Mouse (Mus musculus) midbrain, embryonic 10.5 days (tissue): ENCODE measurements around the gene Apeh. TPM values are rescaled to one million over a fixed set of nuclear protein-coding genes. Genes with fewer than 3 reads are reported as not detected.

Experiments
- DNase-seq: peaks from one replicate; pipeline ENCODE4 v3.0.0-alpha.2; 2017; ENCODE audit warnings: low spot score
- H3K27ac ChIP-seq: fragments of 300-500 bp; sonication (generic); replicated peaks from 2 replicates; pipeline ENCODE4 v1.5.1; 2016; ENCODE audit warnings: mild to moderate bottlenecking
- H3K27me3 ChIP-seq: fragments of 300-500 bp; sonication (generic); 2 replicates; pipeline ENCODE4 v1.6.1; 2016; ENCODE audit warnings: low read depth, mild to moderate bottlenecking; ENCODE audit not compliant: poor library complexity, severe bottlenecking
- H3K36me3 ChIP-seq: fragments of 300-500 bp; sonication (generic); 2 replicates; pipeline ENCODE4 v1.6.1; 2016; ENCODE audit warnings: mild to moderate bottlenecking, moderate library complexity
- H3K4me1 ChIP-seq: fragments of 300-500 bp; sonication (generic); 2 replicates; pipeline ENCODE4 v1.6.1; 2016
- H3K4me3 ChIP-seq: fragments of 300-500 bp; sonication (generic); 2 replicates; pipeline ENCODE4 v1.5.1; 2016; ENCODE audit warnings: mild to moderate bottlenecking, moderate library complexity
- H3K9me3 ChIP-seq: fragments of 300-500 bp; sonication (generic); replicated peaks from 2 replicates; pipeline ENCODE4 v1.6.1; 2016; ENCODE audit warnings: mild to moderate bottlenecking
- WGBS: fragments of 180-500 bp; shearing (Covaris S2); methylation state at CpG from one replicate; pipeline ENCODE4 v1.1.7; 2016; 5-methylcytosine and 5-hydroxymethylcytosine counted together
- polyA plus RNA-seq: library from polyadenylated mRNA; unstranded; fragments of >200 nt; fragmentation: Nextera tagmentation; extraction: Ambion mirVana; gene quantifications from 2 replicates; pipeline ENCODE4 v1.2.1, GENCODE M21; 2016

Gene Apeh
- polyA plus RNA-seq, 1 experiment from 2014 or later: 71.2 TPM

- no peak for DNase-seq
- Histone ChIP-seq H3K4me3 (peak overlapping the region; percentile 75), H3K27ac (peak overlapping the region; percentile 87), H3K36me3 (peaks cover 44% of the 10 kb centered on the region), H3K4me1 (peaks cover 42% of the 10 kb centered on the region), H3K27me3 (no peaks in the 10 kb centered on the region), H3K9me3 (no peaks in the 10 kb centered on the region)
- WGBS: 72% methylated on average over 10 of the region's 10 CpGs
Measured at GRCm38 (mm10) chr9:108093586-108093985, 820 bp downstream of the Apeh start.

GRCm38 (mm10) chr9:108090611-108091120 is 3.7 kb downstream of the Apeh start:
- Histone ChIP-seq H3K27ac (no peak overlapping the region), H3K27me3 (no peaks in the 10 kb centered on the region), H3K4me3 (no peak overlapping the region), H3K4me1 (peaks cover 32% of the 10 kb centered on the region), H3K9me3 (no peaks in the 10 kb centered on the region), H3K36me3 (peaks cover 73% of the 10 kb centered on the region)
- 92% methylated on average over 7 of the region's 7 CpGs for WGBS
- no peak for DNase-seq

- H3K9me3 ChIP-seq: no peaks in the 10 kb centered on the region
- no peak overlapping the region for H3K4me3 ChIP-seq
- H3K36me3 ChIP-seq: peaks cover 65% of the 10 kb centered on the region
- DNase-seq: no peak
- 98% methylated on average over 4 of the region's 4 CpGs for WGBS
- H3K27ac ChIP-seq: no peak overlapping the region
- peaks cover 19% of the 10 kb centered on the region for H3K4me1 ChIP-seq
- peaks cover 48% of the 10 kb centered on the region for H3K27me3 ChIP-seq
Measured at GRCm38 (mm10) chr9:108085261-108085660, 9.1 kb downstream of the Apeh start.

- Histone ChIP-seq H3K27me3 (peaks cover 53% of the 10 kb centered on the region), H3K4me1 (peaks cover 29% of the 10 kb centered on the region), H3K36me3 (peaks cover 48% of the 10 kb centered on the region), H3K9me3 (no peaks in the 10 kb centered on the region), H3K27ac (no peak overlapping the region), H3K4me3 (no peak overlapping the region)
- 88% methylated on average over 6 of the region's 6 CpGs for WGBS
- no peak for DNase-seq
Measured at GRCm38 (mm10) chr9:108083561-108083960, 10.8 kb downstream of the Apeh start.

- DNase-seq: no peak
- Histone ChIP-seq H3K27me3 (peaks cover 53% of the 10 kb centered on the region), H3K4me1 (peaks cover 35% of the 10 kb centered on the region), H3K36me3 (peaks cover 43% of the 10 kb centered on the region), H3K27ac (no peak within 1 kb of the TSS), H3K9me3 (no peaks in the 10 kb centered on the region), H3K4me3 (peak within 1 kb of the TSS; percentile 21)
- 36% methylated on average over 12 of the region's 12 CpGs for WGBS
Measured at GRCm38 (mm10) chr9:108082988-108083431, 11.4 kb downstream of the Apeh start, which contains the start of gene Rnf123. TSS of gene Rnf123 (minus strand) at chr9:108083346.

GRCm38 (mm10) chr9:108082549-108082948 is 11.9 kb downstream of the Apeh start:
- Histone ChIP-seq H3K27ac (no peak overlapping the region), H3K4me3 (peak overlapping the region; percentile 21), H3K36me3 (peaks cover 38% of the 10 kb centered on the region), H3K27me3 (peaks cover 53% of the 10 kb centered on the region), H3K9me3 (no peaks in the 10 kb centered on the region), H3K4me1 (peaks cover 40% of the 10 kb centered on the region)
- no peak for DNase-seq
- 6% methylated on average over 19 of the region's 19 CpGs for WGBS

- H3K27me3 ChIP-seq: peaks cover 53% of the 10 kb centered on the region
Measured at GRCm38 (mm10) chr9:108080168-108080567, 14.2 kb downstream of the Apeh start, which contains the start of gene Mst1. TSS of gene Mst1 (plus strand) at chr9:108080436.

GRCm38 (mm10) chr9:108073141-108073930 is 21.1 kb downstream of the Apeh start:
- no peak overlapping the region for H3K4me3 ChIP-seq
- 69% methylated on average over 7 of the region's 7 CpGs for WGBS
- peak overlapping the region; percentile 52 for H3K27ac ChIP-seq
- H3K4me1 ChIP-seq: peaks cover 30% of the 10 kb centered on the region
- no peak for DNase-seq
- H3K27me3 ChIP-seq: no peaks in the 10 kb centered on the region
- peaks cover 32% of the 10 kb centered on the region for H3K36me3 ChIP-seq
- no peaks in the 10 kb centered on the region for H3K9me3 ChIP-seq

More at GRCm38 (mm10) chr9:108080168-108080567, 14.2 kb downstream of the Apeh start, which contains the start of gene Mst1:
- H3K4me1 ChIP-seq: peaks cover 42% of the 10 kb centered on the region
- H3K4me3 ChIP-seq: peak within 1 kb of the TSS; percentile 77
- peak within 1 kb of the TSS; percentile 91 for H3K27ac ChIP-seq
- WGBS: 82% methylated on average over 5 of the region's 5 CpGs
- no peak for DNase-seq
- H3K9me3 ChIP-seq: no peaks in the 10 kb centered on the region
- H3K36me3 ChIP-seq: peaks cover 14% of the 10 kb centered on the region

- no peak overlapping the region for H3K4me3 ChIP-seq
- peaks cover 32% of the 10 kb centered on the region for H3K36me3 ChIP-seq
- peaks cover 21% of the 10 kb centered on the region for H3K4me1 ChIP-seq
- peak overlapping the region; percentile 59 for H3K27ac ChIP-seq
- no peaks in the 10 kb centered on the region for H3K9me3 ChIP-seq
- no peak for DNase-seq
- no peaks in the 10 kb centered on the region for H3K27me3 ChIP-seq
- WGBS: 61% methylated on average over 9 of the region's 9 CpGs
Measured at GRCm38 (mm10) chr9:108072481-108072924, 21.9 kb downstream of the Apeh start.

GRCm38 (mm10) chr9:108071801-108072200 is 22.6 kb downstream of the Apeh start:
- DNase-seq: no peak
- H3K9me3 ChIP-seq: no peaks in the 10 kb centered on the region
- H3K36me3 ChIP-seq: peaks cover 36% of the 10 kb centered on the region
- no peak overlapping the region for H3K27ac ChIP-seq
- no peaks in the 10 kb centered on the region for H3K27me3 ChIP-seq
- no peak overlapping the region for H3K4me3 ChIP-seq
- 88% methylated on average over 4 of the region's 4 CpGs for WGBS
- peaks cover 19% of the 10 kb centered on the region for H3K4me1 ChIP-seq

GRCm38 (mm10) chr9:108069529-108069928 is 24.9 kb downstream of the Apeh start:
- DNase-seq: no peak
- H3K36me3 ChIP-seq: peaks cover 54% of the 10 kb centered on the region
- H3K4me3 ChIP-seq: no peak overlapping the region
- H3K27ac ChIP-seq: no peak overlapping the region
- WGBS: 94% methylated on average over 7 of the region's 7 CpGs
- H3K27me3 ChIP-seq: no peaks in the 10 kb centered on the region
- H3K9me3 ChIP-seq: no peaks in the 10 kb centered on the region
- H3K4me1 ChIP-seq: peaks cover 19% of the 10 kb centered on the region

- H3K27ac ChIP-seq: no peak overlapping the region
- H3K27me3 ChIP-seq: no peaks in the 10 kb centered on the region
- no peak for DNase-seq
- H3K36me3 ChIP-seq: peaks cover 59% of the 10 kb centered on the region
- H3K9me3 ChIP-seq: no peaks in the 10 kb centered on the region
- peaks cover 19% of the 10 kb centered on the region for H3K4me1 ChIP-seq
- no peak overlapping the region for H3K4me3 ChIP-seq
- 89% methylated on average over 9 of the region's 9 CpGs for WGBS
Measured at GRCm38 (mm10) chr9:108069007-108069406, 25.4 kb downstream of the Apeh start.

GRCm38 (mm10) chr9:108067900-108068299 is 26.5 kb downstream of the Apeh start:
- H3K36me3 ChIP-seq: peaks cover 66% of the 10 kb centered on the region

More at GRCm38 (mm10) chr9:108067900-108068299, 26.5 kb downstream of the Apeh start:
- no peaks in the 10 kb centered on the region for H3K9me3 ChIP-seq
- WGBS: 26% methylated on average over 8 of the region's 8 CpGs
- H3K27ac ChIP-seq: no peak overlapping the region
- peaks cover 8% of the 10 kb centered on the region for H3K4me1 ChIP-seq
- DNase-seq: peak; percentile 88
- no peaks in the 10 kb centered on the region for H3K27me3 ChIP-seq
- H3K4me3 ChIP-seq: no peak overlapping the region
